Comparison of ENCODE assay signal across 8 mouse cellular contexts in the genomic region with DNA sequence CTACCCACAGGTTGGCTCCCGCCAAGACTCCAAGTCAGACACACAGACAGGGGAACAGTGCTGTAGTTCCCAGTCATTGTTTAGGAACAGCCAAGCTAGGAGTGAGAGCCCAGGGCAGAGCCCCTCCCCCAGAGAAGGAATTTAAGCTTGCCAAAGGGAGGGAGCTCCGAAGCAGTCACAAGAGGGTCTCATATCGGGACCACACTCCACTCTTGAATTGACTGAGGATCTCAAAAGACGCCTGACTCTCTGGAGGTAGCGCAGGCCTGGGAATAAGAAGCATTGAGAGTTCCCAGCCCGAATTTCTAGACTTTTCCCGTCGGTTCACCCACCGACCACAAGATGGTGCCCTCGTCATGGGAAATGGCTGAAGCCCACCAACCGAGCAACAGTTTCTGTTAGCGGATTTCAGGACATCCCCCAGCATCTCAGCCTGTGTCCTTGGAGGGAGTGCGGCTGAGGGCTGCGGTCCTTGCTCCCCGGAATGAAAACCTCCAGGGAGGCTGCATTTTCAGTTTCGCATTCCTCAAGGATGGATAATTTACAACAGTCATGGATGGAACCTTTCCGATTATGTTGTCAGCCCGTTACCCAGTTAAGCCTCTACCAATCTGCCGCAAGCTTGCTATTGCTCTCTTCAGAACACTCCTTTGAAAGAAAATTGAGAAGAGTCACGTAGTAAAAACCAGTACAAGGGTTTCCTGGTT. TPM values are rescaled to one million over a fixed set of nuclear protein-coding genes. Genes with fewer than 3 reads are reported as not detected.
DNase-seq lines count a peak whose midpoint lies in the region; ATAC-seq and TF ChIP-seq lines count a peak whose summit lies in the region.

No protein-coding gene starts in this region.

- H3K36me3 ChIP-seq in embryonic facial prominence, embryonic 13.5 days: peaks cover 5% of the 10 kb centered on the region; the same call in 1 of the 2 replicates
- H3K36me3 ChIP-seq in limb, embryonic 14.5 days (ENCODE audit: control insufficient read depth, insufficient read depth, low read length): no peaks in the 10 kb centered on the region
- no peaks in the 10 kb centered on the region for H3K36me3 ChIP-seq in midbrain, embryonic 16.5 days (ENCODE audit: control insufficient read depth, insufficient read depth, low read length)

- peaks cover 5% of the 10 kb centered on the region; the same call in 1 of the 2 replicates for H3K27me3 ChIP-seq in embryonic facial prominence, embryonic 13.5 days
- no peaks in the 10 kb centered on the region for H3K27me3 ChIP-seq in limb, embryonic 14.5 days (ENCODE audit: control insufficient read depth, insufficient read depth, low read length)
- peaks cover 7% of the 10 kb centered on the region for H3K27me3 ChIP-seq in midbrain, embryonic 16.5 days (ENCODE audit: control insufficient read depth, insufficient read depth, low read depth, low read length)

- peak overlapping the region; percentile 31 for H3K4me3 ChIP-seq in embryonic facial prominence, embryonic 13.5 days
- H3K4me3 ChIP-seq in limb, embryonic 14.5 days (replicated peaks; ENCODE audit: low read length): peak overlapping the region; percentile 15
- H3K4me3 ChIP-seq in midbrain, embryonic 16.5 days (ENCODE audit: low read depth, low read length): peak overlapping the region; percentile 27

- no peak for TF ChIP-seq POLR2A in limb, embryonic 14.5 days (IDR thresholded peaks at IDR 0.05; ENCODE audit: borderline replicate concordance, extremely low read depth, insufficient read depth, insufficient read length)

- H3K9me3 ChIP-seq in embryonic facial prominence, embryonic 13.5 days: no peaks in the 10 kb centered on the region
- H3K9me3 ChIP-seq in limb, embryonic 14.5 days (ENCODE audit: control insufficient read depth, low read length): no peaks in the 10 kb centered on the region
- no peaks in the 10 kb centered on the region for H3K9me3 ChIP-seq in midbrain, embryonic 16.5 days (replicated peaks; ENCODE audit: control insufficient read depth, low read length, poor library complexity, severe bottlenecking)

- 6% methylated on average over 20 of the region's 20 CpGs for WGBS in embryonic facial prominence, embryonic 13.5 days
- 11% methylated on average over 20 of the region's 20 CpGs for WGBS in limb, embryonic 14.5 days
- WGBS in midbrain, embryonic 16.5 days: 5% methylated on average over 20 of the region's 20 CpGs

- DNase-seq in spleen, adult 18-20 months: peak; percentile 20 to 57
- no peak for DNase-seq in spleen, adult 12 weeks (ENCODE audit: low spot score)
- peak; percentile 26 to 69 for DNase-seq in heart, adult 9 months (ENCODE audit: low spot score in 2 of 2)
- peak; percentile 61 for DNase-seq in kidney, adult 9 months
- DNase-seq in limb, embryonic 14.5 days (ENCODE audit: low spot score): peak; percentile 72
- DNase-seq in spleen, postnatal 4 days (ENCODE audit: low spot score in 2 of 2): peak; percentile 49 to 78

- peak; percentile 65; the same call in 1 of the 2 replicates for ATAC-seq in embryonic facial prominence, embryonic 13.5 days (ENCODE audit: insufficient number of reproducible peaks, insufficient read depth, low FRiP score, low TSS enrichment, low read depth)
- peak; percentile 60; the same call in 1 of the 2 replicates for ATAC-seq in limb, embryonic 14.5 days (ENCODE audit: low FRiP score, low read depth)
- ATAC-seq in midbrain, embryonic 16.5 days: peak; percentile 81

- peak overlapping the region; percentile 44; the same call in 1 of the 2 replicates for H3K9ac ChIP-seq in embryonic facial prominence, embryonic 13.5 days
- 0 out of 2 replicates have a peak overlapping the region, but pooled peaks have one; percentile 9 for H3K9ac ChIP-seq in limb, embryonic 14.5 days (ENCODE audit: low read depth, low read length, severe bottlenecking)
- peak overlapping the region; percentile 37; the same call in 1 of the 2 replicates for H3K9ac ChIP-seq in midbrain, embryonic 16.5 days (ENCODE audit: low read depth, low read length)

- peak overlapping the region; percentile 58 for H3K4me2 ChIP-seq in embryonic facial prominence, embryonic 13.5 days
- H3K4me2 ChIP-seq in limb, embryonic 14.5 days (replicated peaks; ENCODE audit: low read depth, low read length, severe bottlenecking): peak overlapping the region; percentile 42
- peak overlapping the region; percentile 56 for H3K4me2 ChIP-seq in midbrain, embryonic 16.5 days (ENCODE audit: low read length)

- no peak overlapping the region for H3K27ac ChIP-seq in embryonic facial prominence, embryonic 13.5 days
- no peak overlapping the region for H3K27ac ChIP-seq in limb, embryonic 14.5 days (replicated peaks; ENCODE audit: low read depth, low read length)
- no peak overlapping the region for H3K27ac ChIP-seq in midbrain, embryonic 16.5 days (ENCODE audit: low read length)

- H3K4me1 ChIP-seq in embryonic facial prominence, embryonic 13.5 days: peaks cover 4% of the 10 kb centered on the region; the same call in 1 of the 2 replicates
- no peaks in the 10 kb centered on the region for H3K4me1 ChIP-seq in limb, embryonic 14.5 days (ENCODE audit: control insufficient read depth, insufficient read depth, low read length)
- H3K4me1 ChIP-seq in midbrain, embryonic 16.5 days (ENCODE audit: control insufficient read depth, insufficient read depth, low read length): no peaks in the 10 kb centered on the region

RNA-seq across cellular contexts. Expression of a gene that starts 31.6 kb away (rescaled TPM):
- polyA plus RNA-seq in embryonic facial prominence, embryonic 13.5 days (2015; fragmentation: Nextera tagmentation; extraction: Ambion mirVana): 8.0 and 8.6 TPM in 2 replicates
- polyA plus RNA-seq in limb, embryonic 14.5 days (2012; rRNA removed): 16.6 and 23.4 TPM in 2 replicates
- polyA plus RNA-seq in limb, embryonic 14.5 days (2014; fragmentation: Nextera tagmentation; extraction: Ambion mirVana): 10.8 and 11.7 TPM in 2 replicates
- 3.8 TPM in 2 replicates for polyA plus RNA-seq in midbrain, embryonic 16.5 days (2015; fragmentation: Nextera tagmentation; extraction: Ambion mirVana)
